In the genomic region with DNA sequence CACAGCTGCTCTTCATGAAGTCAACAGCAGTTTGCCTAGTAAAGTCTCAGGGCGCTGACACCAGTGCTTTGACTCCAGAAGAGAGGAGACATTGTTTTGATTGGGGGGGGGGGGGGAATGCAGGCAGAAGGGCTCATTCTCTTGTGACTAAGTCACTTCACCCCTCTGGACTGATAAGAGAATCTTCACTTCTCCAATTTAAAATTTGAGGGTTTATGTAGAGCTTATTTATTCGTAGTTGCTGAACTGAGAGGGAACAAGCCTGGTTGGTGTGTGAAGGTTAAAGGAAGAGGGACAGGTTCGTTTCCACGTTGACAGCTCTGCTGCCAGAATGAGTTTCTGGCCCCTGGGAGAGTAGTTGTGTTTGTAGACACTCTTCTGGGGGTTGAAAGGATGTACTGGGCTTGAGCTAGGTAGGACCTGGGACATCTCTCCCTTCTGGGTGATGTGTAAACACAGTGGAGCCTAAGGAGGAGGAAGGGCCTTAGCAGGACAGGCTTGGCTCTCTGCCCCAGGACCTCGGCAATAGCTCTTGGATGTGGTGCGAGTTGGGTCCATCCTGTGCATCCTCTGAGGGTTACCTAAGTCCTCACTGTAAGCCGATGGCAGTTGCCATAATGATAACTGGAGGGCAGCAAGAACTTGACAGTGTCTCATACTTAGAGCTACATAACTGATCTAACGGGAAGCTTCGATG, we compare ENCODE assay signal across 8 mouse cellular contexts. TPM values are rescaled to one million over a fixed set of nuclear protein-coding genes. Genes with fewer than 3 reads are reported as not detected.
DNase-seq lines count a peak whose midpoint lies in the region; ATAC-seq and TF ChIP-seq lines count a peak whose summit lies in the region.

No protein-coding gene starts in this region.

- 84% methylated on average over 9 of the region's 9 CpGs for WGBS in embryonic facial prominence, embryonic 13.5 days
- 77% methylated on average over 9 of the region's 9 CpGs for whole genome bisulfite sequencing in liver, embryonic 15.5 days (ENCODE audit: insufficient replicate concordance)

- no peak overlapping the region for H3K9ac ChIP-seq in embryonic facial prominence, embryonic 13.5 days
- H3K9ac ChIP-seq in liver, embryonic 15.5 days, result no peak overlapping the region

- H3K36me3 ChIP-seq in embryonic facial prominence, embryonic 13.5 days, result peaks cover 31% of the 10 kb centered on the region
- peaks cover 24% of the 10 kb centered on the region for H3K36me3 ChIP-seq in liver, embryonic 15.5 days (replicated peaks)

- ATAC-seq in embryonic facial prominence, embryonic 13.5 days (ENCODE audit: insufficient number of reproducible peaks, insufficient read depth, low FRiP score, low TSS enrichment, low read depth), result no peak
- ATAC-seq in liver, embryonic 15.5 days (ENCODE audit: insufficient read depth), result no peak

- no peak for TF ChIP-seq CTCF in left cerebral cortex, adult 2 months (IDR thresholded peaks at IDR 0.05)

- H3K4me2 ChIP-seq in embryonic facial prominence, embryonic 13.5 days, result peak overlapping the region; percentile 92
- peak overlapping the region; percentile 87; the same call in 1 of the 2 replicates for H3K4me2 ChIP-seq in liver, embryonic 15.5 days

- peak; percentile 62 to 78 for DNase-seq in adrenal gland, adult (ENCODE audit: inconsistent age in 2 of 2, low spot score in 1 of 2)
- no peak for DNase-seq in adrenal gland, adult 8-10 months
- no peak for DNase-seq in left cerebral cortex, adult 2 months (ENCODE audit: extremely low spot score in 1 of 2, low spot score in 2 of 2)
- DNase-seq in left cerebral cortex, adult 8-10 months (ENCODE audit: low spot score in 2 of 2), result no peak
- no peak for DNase-seq in cerebellum, adult 11-12 months
- no peak for DNase-seq in thymus, adult 18-20 months

- H3K27me3 ChIP-seq in embryonic facial prominence, embryonic 13.5 days, result no peaks in the 10 kb centered on the region
- no peaks in the 10 kb centered on the region for H3K27me3 ChIP-seq in liver, embryonic 15.5 days

- H3K4me1 ChIP-seq in embryonic facial prominence, embryonic 13.5 days, result peaks cover 30% of the 10 kb centered on the region
- H3K4me1 ChIP-seq in liver, embryonic 15.5 days (replicated peaks), result peaks cover 34% of the 10 kb centered on the region

- no peak overlapping the region; the same call in 1 of the 2 replicates for H3K27ac ChIP-seq in left cerebral cortex, adult 2 months
- peak overlapping the region; percentile 48 for H3K27ac ChIP-seq in embryonic facial prominence, embryonic 13.5 days
- peak overlapping the region; percentile 15; the same call in 1 of the 2 replicates for H3K27ac ChIP-seq in liver, embryonic 15.5 days (replicated peaks)

- no peaks in the 10 kb centered on the region for H3K9me3 ChIP-seq in embryonic facial prominence, embryonic 13.5 days
- no peaks in the 10 kb centered on the region for H3K9me3 ChIP-seq in liver, embryonic 15.5 days (replicated peaks)

- intact Hi-C loops in left cerebral cortex, adult 2 months (cut with DNase I), result loop anchor here (5.0 kb wide), 2 partner anchors 104 to 149 kb away; no protein-coding TSS in a partner anchor

- peak overlapping the region; percentile 86 for H3K4me3 ChIP-seq in left cerebral cortex, adult 2 months
- H3K4me3 ChIP-seq in embryonic facial prominence, embryonic 13.5 days, result no peak overlapping the region
- no peak overlapping the region for H3K4me3 ChIP-seq in liver, embryonic 15.5 days (replicated peaks)

RNA-seq across cellular contexts. Expression of a gene that starts 48.7 kb away (rescaled TPM):
- 1 to 10 TPM; 4.5 to 10.0 (median 6.7) TPM for total RNA-seq in adrenal gland, adult 8-10 months (2022)
- 100 to 1,000 TPM; 178 to 186 TPM for total RNA-seq in left cerebral cortex, adult 2 months (2021)
- 100 to 1,000 TPM; 143 to 176 (median 163) TPM for total RNA-seq in left cerebral cortex, adult 8-10 months (2022)
- 11.0 and 14.6 TPM in 2 replicates for polyA plus RNA-seq in embryonic facial prominence, embryonic 13.5 days (2015; fragmentation: Nextera tagmentation; extraction: Ambion mirVana)
- polyA plus RNA-seq in liver, embryonic 15.5 days (2015; fragmentation: Nextera tagmentation; extraction: Ambion mirVana), result 0.83 and 1.0 TPM in 2 replicates

Comparison
In these comparisons a context has a peak if more than half of its experiments do, and no peak if none do; other contexts are left out.
1. DNase-seq: peak in adrenal gland, adult (2 of 2); none in adrenal gland, adult 8-10 months (single experiment), left cerebral cortex, adult 2 months (0 of 2), left cerebral cortex, adult 8-10 months (0 of 2), cerebellum, adult 11-12 months (single experiment) and thymus, adult 18-20 months (0 of 2).
2. RNA of a gene that starts 48.7 kb away (total RNA-seq): 178 to 186 TPM in left cerebral cortex, adult 2 months and 143 to 176 TPM in left cerebral cortex, adult 8-10 months; 4.5 to 10.0 TPM in adrenal gland, adult 8-10 months; every median in the first group is over 10 times any median in the second.